Mouse (Mus musculus) stomach, postnatal 0 days (tissue): ENCODE measurements around the gene Ptcd2.

Source experiments
- CTCF ChIP-seq: IDR thresholded peaks from 2 replicates; pipeline ENCODE4 v1.5.1; 2016; ENCODE audit warnings: antibody characterized with exemption, low read depth, mild to moderate bottlenecking, moderate library complexity
- EP300 ChIP-seq: optimal IDR thresholded peaks from 2 replicates; pipeline ENCODE3; 2016; ENCODE audit warnings: antibody characterized with exemption

DNA sequence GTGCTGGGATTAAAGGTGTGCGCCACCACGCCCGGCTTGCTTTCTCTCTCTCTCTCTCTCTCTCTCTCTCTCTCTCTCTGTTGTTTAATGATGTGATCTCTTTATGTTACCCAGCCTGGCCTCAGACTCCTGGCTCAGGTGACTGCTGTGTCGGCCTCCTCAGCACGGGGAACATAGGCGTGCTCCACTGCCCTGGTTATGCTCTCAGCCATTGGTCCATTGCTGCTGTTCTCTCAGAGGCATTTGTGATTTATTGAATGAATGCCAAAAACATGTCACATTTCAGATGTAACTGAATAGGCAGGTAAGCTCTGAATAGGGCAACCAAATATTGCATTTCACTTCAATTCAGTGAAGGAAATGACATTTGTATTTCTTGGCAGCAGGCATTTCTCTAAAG lies 41.4 kb upstream of the Ptcd2 start:
- TF ChIP-seq CTCF, result no peak
- no peak for TF ChIP-seq EP300
